Mouse (Mus musculus) skeletal muscle tissue, adult 2 months (tissue): Measurements from ENCODE around the gene Olfr834.

Experiments used
- DNase-seq: peaks from one replicate; pipeline ENCODE4 v3.0.0-alpha.2; 2012; ENCODE audit warnings: low read depth, low spot score

The Olfr834 gene

DNA sequence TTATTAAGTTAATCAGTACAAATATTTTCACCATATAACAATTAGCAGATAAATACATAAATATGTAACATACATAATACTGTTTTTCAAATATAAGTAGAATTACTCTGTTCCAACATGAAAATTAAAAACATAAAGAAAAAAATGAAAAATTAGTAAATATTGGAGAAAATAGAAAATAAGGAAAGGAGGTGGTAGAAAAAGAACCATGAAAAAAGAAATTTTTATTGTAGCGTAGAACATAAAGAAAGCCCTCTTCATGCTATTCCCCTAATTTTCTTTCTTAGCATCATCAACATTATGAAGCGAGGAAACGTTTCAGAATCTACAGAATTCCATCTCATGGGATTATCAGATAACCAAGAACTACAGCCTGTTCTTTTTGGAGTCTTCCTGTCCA, at the start of gene Olfr834:
Gene Olfr834, plus strand, starts transcription at position 301 of the 400 bp plus-strand sequence.
- DNase-seq, result no peak

DNA sequence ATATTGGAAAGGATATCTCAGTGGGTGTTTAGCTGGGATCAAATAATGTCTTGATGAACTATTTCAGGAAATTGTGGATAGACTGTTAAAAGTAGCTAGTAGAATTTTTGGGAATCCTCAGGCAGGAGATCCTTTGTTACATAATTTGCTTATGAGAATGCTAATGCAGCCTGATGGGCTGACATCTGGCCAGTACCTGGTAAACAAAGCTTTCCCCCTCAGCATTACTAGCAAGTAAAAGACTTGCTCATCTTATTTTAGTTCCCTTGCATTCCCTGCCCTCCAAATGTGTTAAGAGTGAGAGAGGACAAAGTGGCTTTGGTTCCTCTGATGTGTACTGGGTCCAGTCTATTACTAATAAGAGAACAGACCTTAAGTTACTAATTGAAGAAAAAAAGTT, 25.8 kb upstream of the Olfr834 start:
- no peak for DNase-seq

DNA sequence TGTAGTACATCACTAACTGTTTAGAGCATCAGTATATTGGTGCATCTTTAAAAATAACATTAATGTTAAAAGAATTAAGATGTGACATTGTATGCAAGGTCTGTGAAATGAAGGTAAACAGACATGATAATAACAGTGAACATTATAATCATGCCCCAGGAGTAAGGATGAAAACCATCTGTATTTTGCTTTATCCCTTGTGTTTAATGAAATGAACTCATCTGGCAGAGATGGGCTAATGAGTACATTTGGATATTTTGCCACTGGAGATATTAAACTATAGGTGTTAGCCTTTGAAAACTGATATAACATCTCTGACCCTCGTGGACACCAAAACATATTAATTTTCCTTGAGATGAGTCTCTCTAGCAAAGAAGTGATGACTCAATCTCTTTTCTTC, 44.6 kb downstream of the Olfr834 start, which contains the start of gene Olfr835:
Gene Olfr835, plus strand, starts transcription at position 301 of the 400 bp plus-strand sequence.
- DNase-seq, result no peak
